Mouse (Mus musculus) hindbrain, embryonic 15.5 days (tissue): Measurements from ENCODE around the gene Exoc5. TPM values are rescaled to one million over a fixed set of nuclear protein-coding genes. Genes with fewer than 3 reads are reported as not detected.

Experiments used
- polyA plus RNA-seq: library from polyadenylated mRNA; unstranded; fragments of >200 nt; fragmentation: Nextera tagmentation; extraction: Ambion mirVana; gene quantifications from 2 replicates; pipeline ENCODE4 v1.2.1, GENCODE M21; 2015

The Exoc5 gene
- polyA plus RNA-seq, 1 experiment from 2014 or later: 65.2 TPM

Other genes starting within 250 kb of the Exoc5 start
- gene Ap5m1, start 556 bp downstream of the Exoc5 start, polyA plus RNA-seq: 19.5 and 19.9 TPM in 2 replicates
- 14.5 and 15.0 TPM in 2 replicates for gene Naa30, start 105.6 kb upstream of the Exoc5 start, polyA plus RNA-seq
- 0.28 TPM in 1 of 2 replicates, not detected in the other for gene ccdc198, start 178.8 kb upstream of the Exoc5 start, polyA plus RNA-seq